Mouse (Mus musculus): ENCODE data around the gene Srcin1. TPM values are rescaled to one million over a fixed set of nuclear protein-coding genes. Genes with fewer than 3 reads are reported as not detected.

Srcin1 gene
- not detected for total RNA-seq (2023)

GRCm38 (mm10) chr11:97576136-97576906, at the start of gene Srcin1:
Gene Srcin1, minus strand, starts transcription at chr11:97576186.

GRCm38 (mm10) chr11:97499865-97500719, 75.9 kb downstream of the Srcin1 start, which contains the start of gene 4933428G20Rik:
Gene 4933428G20Rik, minus strand, starts transcription at chr11:97500340.

Other genes with a start within 250 kb of the Srcin1 start
- under 1 TPM; 0.06 TPM for gene Gpr179, start 224.1 kb downstream of the Srcin1 start, total RNA-seq (2023)
- 10 to 100 TPM; 16.6 to 21.0 TPM for gene Socs7, start 213.6 kb downstream of the Srcin1 start, total RNA-seq (2023)
- 1 to 10 TPM in 1 of 2 experiments, under 1 TPM in 1; 0.39 to 1.2 TPM for gene Arhgap23, start 160.7 kb downstream of the Srcin1 start, total RNA-seq (2023)
- not detected for gene 4933428G20Rik, start 75.8 kb downstream of the Srcin1 start, total RNA-seq (2023)
- gene Epop, start 53.5 kb upstream of the Srcin1 start, total RNA-seq (2023) = 1 to 10 TPM; 8.7 to 9.5 TPM
- 100 to 1,000 TPM; 243 to 244 TPM for gene Mllt6, start 87.2 kb upstream of the Srcin1 start, total RNA-seq (2023)
- 10 to 100 TPM; 34.4 to 39.0 TPM for gene Cisd3, start 109.6 kb upstream of the Srcin1 start, total RNA-seq (2023)
- 1 to 10 TPM; 4.0 to 5.1 TPM for gene Pcgf2, start 124.3 kb upstream of the Srcin1 start, total RNA-seq (2023)
- 100 to 1,000 TPM; 137 to 140 TPM for gene Psmb3, start 127.2 kb upstream of the Srcin1 start, total RNA-seq (2023)
- gene Pip4k2b, start 168.5 kb upstream of the Srcin1 start, total RNA-seq (2023) = 10 to 100 TPM; 65.7 to 67.5 TPM
- 10 to 100 TPM; 42.1 to 43.6 TPM for gene Cwc25, start 190.4 kb upstream of the Srcin1 start, total RNA-seq (2023)
- 1 to 10 TPM in 1 of 2 experiments, not detected in 1; 2.7 TPM for gene 1700001P01Rik, start 199.7 kb upstream of the Srcin1 start, total RNA-seq (2023)
- 1,000 to 10,000 TPM; 2,425 to 2,559 TPM for gene Rpl23, start 206.3 kb upstream of the Srcin1 start, total RNA-seq (2023)
- gene Lasp1, start 222.8 kb upstream of the Srcin1 start, total RNA-seq (2023) = 100 to 1,000 TPM; 155 to 156 TPM